Mouse (Mus musculus) stomach, embryonic 15.5 days (tissue): ENCODE measurements at regions not wholly inside any gene's neighbourhood (a gene's known extent, or its start where the extent isn't known, plus 50 kb on each side); places are given as distances from the start of the nearest gene placed in this dataset.
A peak's percentile ranks its signal among the peaks of the same experiment; 100 is the strongest.
"Not testable (repeated sequence)": the region's sequence is repeated elsewhere in the genome, so short reads cannot be mapped to it uniquely, and the experiment has no call there.

ENCODE experiments used
- ATAC-seq: fragments of 200-750 bp; cut with Nextera tagmentation; 2 replicates; pipeline ENCODE4 v1.8.0; 2017; ENCODE audit warnings: low read depth, moderate number of reproducible peaks, moderate TSS enrichment; ENCODE audit not compliant: insufficient read depth, low FRiP score
- H3K27ac ChIP-seq: fragments of 300-500 bp; sonication (generic); 2 replicates; pipeline ENCODE4 v1.5.1; 2015; ENCODE audit warnings: mild to moderate bottlenecking, inconsistent platforms
- H3K27me3 ChIP-seq: fragments of 300-500 bp; sonication (generic); replicated peaks from 2 replicates; pipeline ENCODE4 v1.6.1; 2015; ENCODE audit warnings: inconsistent platforms
- H3K36me3 ChIP-seq: fragments of 300-500 bp; sonication (generic); 2 replicates; pipeline ENCODE4 v1.6.1; 2015; ENCODE audit warnings: inconsistent platforms
- H3K4me1 ChIP-seq: fragments of 300-500 bp; sonication (generic); 2 replicates; pipeline ENCODE4 v1.6.1; 2015; ENCODE audit warnings: inconsistent platforms
- H3K4me2 ChIP-seq: fragments of 300-500 bp; sonication (generic); 2 replicates; pipeline ENCODE4 v1.6.1; 2015; ENCODE audit warnings: mild to moderate bottlenecking, inconsistent platforms
- H3K4me3 ChIP-seq: fragments of 300-500 bp; sonication (generic); replicated peaks from 2 replicates; pipeline ENCODE4 v1.5.1; 2015; ENCODE audit warnings: inconsistent platforms
- H3K9ac ChIP-seq: fragments of 300-500 bp; sonication (generic); 2 replicates; pipeline ENCODE4 v1.6.1; 2015; ENCODE audit warnings: inconsistent platforms
- H3K9me3 ChIP-seq: fragments of 300-500 bp; sonication (generic); 2 replicates; pipeline ENCODE4 v1.6.1; 2016; ENCODE audit warnings: inconsistent platforms
- WGBS: fragments of 180-500 bp; shearing (Covaris S2); methylation state at CpG from one replicate; pipeline ENCODE4 v1.1.7; 2015; 5-methylcytosine and 5-hydroxymethylcytosine counted together

DNA sequence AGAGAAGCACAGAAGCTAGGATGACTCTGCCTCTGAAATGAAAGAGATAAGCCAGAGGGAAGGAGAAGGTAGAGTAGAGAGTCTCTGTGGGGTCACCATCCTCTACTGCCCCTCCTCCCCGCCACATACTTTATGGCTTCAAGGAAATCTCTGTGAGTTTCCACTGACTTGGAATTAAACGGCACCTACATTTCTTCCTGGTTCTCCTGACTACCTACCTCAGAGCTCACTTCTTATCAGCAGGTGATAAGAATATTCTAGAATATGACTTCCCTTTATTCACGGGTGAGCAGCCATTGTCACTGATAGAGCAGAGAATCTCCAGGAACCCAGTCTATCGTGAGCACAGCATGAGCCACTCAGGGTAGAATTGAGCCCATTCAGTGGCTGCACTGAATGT lies 111.3 kb upstream of the Kcnk2 start:
- H3K4me2 ChIP-seq: no peak overlapping the region
- no peak overlapping the region for H3K9ac ChIP-seq
- H3K4me1 ChIP-seq: no peaks in the 10 kb centered on the region
- H3K9me3 ChIP-seq: no peaks in the 10 kb centered on the region
- WGBS: 73% methylated on average over 4 of the region's 4 CpGs
- no peaks in the 10 kb centered on the region for H3K27me3 ChIP-seq
- no peak overlapping the region for H3K27ac ChIP-seq
- H3K36me3 ChIP-seq: no peaks in the 10 kb centered on the region
- ATAC-seq: no peak
- no peak overlapping the region for H3K4me3 ChIP-seq

DNA sequence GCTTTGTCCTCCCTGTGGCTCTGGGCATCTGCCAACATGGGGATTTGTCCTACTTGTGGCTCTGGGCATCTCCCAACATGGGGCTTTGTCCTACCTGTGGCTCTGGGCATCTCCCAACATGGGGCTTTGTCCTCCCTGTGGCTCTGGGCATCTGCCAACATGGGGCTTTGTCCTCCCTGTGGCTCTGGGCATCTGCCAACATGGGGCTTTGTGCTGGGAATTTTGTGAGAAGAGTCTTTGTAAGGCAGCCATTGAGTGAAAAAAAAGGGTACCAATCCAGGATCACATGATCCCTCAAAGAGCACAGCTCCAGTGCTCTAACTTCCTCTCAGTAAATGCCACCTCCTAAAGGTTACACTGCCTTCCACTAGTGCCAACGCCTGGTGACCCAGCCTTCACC lies 105.2 kb upstream of the Kcnk2 start:
- H3K4me2 ChIP-seq, H3K9me3 ChIP-seq, H3K4me3 ChIP-seq, H3K4me1 ChIP-seq, ATAC-seq, H3K9ac ChIP-seq, H3K27me3 ChIP-seq, H3K36me3 ChIP-seq, H3K27ac ChIP-seq: not testable (repeated sequence)
- WGBS: 73% methylated on average over 1 of the region's 1 CpGs

DNA sequence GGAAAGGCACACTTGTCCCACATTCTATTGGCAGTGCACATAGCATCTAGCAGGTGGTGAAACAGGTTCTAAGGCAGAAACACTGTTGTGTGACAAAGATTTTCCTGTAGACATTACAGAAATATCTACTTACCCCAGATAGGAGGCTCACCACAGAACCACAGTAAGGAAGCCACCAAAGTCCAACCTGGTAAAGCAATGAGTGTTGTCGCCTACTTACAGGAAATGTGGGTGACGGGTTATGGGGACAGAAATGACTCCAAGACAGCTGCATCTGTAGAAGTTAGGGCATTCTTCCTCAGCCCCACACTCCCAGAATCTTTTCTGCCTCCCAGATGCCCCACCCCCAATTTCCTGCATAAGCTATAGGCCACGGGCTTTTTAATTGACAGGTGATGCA lies 97.6 kb upstream of the Kcnk2 start:
- H3K4me1 ChIP-seq: no peaks in the 10 kb centered on the region; the same call in 1 of the 2 replicates
- ATAC-seq: no peak
- no peak overlapping the region for H3K27ac ChIP-seq
- H3K36me3 ChIP-seq: no peaks in the 10 kb centered on the region
- no peak overlapping the region for H3K9ac ChIP-seq
- H3K4me3 ChIP-seq: no peak overlapping the region
- H3K9me3 ChIP-seq: no peaks in the 10 kb centered on the region
- 65% methylated on average over 3 of the region's 3 CpGs for WGBS
- no peaks in the 10 kb centered on the region for H3K27me3 ChIP-seq
- H3K4me2 ChIP-seq: no peak overlapping the region

DNA sequence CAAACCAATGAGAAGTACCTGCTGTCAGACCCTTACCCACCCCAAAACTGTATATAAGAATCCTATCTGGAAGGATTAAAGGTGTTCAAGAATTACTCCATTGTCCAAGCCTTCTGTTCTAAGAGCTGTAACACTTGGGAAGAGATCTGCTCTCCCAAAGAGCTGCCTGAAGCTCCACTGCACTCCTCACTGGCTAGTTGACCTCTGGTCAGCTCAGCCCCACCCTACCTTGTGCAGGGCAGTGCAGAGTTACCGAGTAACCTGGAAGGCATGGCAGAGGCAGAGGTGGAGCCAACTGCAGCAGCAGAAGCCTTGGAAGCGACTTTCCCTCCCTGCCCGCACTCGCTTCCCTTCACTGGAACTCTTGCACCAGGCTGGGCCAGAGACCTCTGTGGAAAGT lies 97.1 kb upstream of the Kcnk2 start:
- H3K4me1 ChIP-seq: no peaks in the 10 kb centered on the region; the same call in 1 of the 2 replicates
- H3K4me3 ChIP-seq: no peak overlapping the region
- no peak overlapping the region for H3K4me2 ChIP-seq
- peak; percentile 63; the same call in 1 of the 2 replicates for ATAC-seq
- H3K36me3 ChIP-seq: no peaks in the 10 kb centered on the region
- no peak overlapping the region for H3K9ac ChIP-seq
- whole genome bisulfite sequencing: 64% methylated on average over 4 of the region's 4 CpGs
- H3K27ac ChIP-seq: no peak overlapping the region
- no peaks in the 10 kb centered on the region for H3K9me3 ChIP-seq
- H3K27me3 ChIP-seq: no peaks in the 10 kb centered on the region

DNA sequence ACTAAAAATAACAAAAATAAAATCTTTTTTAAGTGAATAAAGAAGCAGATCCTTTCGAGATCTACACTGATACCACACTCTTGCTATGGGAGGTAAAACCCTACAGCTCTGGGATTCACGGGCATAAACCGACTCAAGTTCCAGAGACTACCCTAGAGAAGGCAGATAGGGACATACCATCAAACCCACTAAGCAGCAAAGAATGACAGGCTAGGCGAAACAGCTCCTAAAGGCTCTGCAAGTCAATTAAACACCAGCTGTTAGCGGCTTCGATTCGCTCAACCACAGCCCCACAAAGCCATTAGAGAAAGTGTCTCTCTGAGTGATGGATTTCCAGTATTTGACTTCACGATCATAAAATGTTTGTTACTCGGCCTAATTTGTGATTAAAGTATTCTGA lies 95.0 kb upstream of the Kcnk2 start:
- no peaks in the 10 kb centered on the region for H3K9me3 ChIP-seq
- no peak overlapping the region for H3K27ac ChIP-seq
- H3K4me2 ChIP-seq: no peak overlapping the region
- H3K36me3 ChIP-seq: no peaks in the 10 kb centered on the region
- 62% methylated on average over 9 of the region's 9 CpGs for WGBS
- no peak overlapping the region for H3K9ac ChIP-seq
- H3K4me3 ChIP-seq: no peak overlapping the region
- ATAC-seq: no peak
- H3K27me3 ChIP-seq: no peaks in the 10 kb centered on the region
- no peaks in the 10 kb centered on the region; the same call in 1 of the 2 replicates for H3K4me1 ChIP-seq

DNA sequence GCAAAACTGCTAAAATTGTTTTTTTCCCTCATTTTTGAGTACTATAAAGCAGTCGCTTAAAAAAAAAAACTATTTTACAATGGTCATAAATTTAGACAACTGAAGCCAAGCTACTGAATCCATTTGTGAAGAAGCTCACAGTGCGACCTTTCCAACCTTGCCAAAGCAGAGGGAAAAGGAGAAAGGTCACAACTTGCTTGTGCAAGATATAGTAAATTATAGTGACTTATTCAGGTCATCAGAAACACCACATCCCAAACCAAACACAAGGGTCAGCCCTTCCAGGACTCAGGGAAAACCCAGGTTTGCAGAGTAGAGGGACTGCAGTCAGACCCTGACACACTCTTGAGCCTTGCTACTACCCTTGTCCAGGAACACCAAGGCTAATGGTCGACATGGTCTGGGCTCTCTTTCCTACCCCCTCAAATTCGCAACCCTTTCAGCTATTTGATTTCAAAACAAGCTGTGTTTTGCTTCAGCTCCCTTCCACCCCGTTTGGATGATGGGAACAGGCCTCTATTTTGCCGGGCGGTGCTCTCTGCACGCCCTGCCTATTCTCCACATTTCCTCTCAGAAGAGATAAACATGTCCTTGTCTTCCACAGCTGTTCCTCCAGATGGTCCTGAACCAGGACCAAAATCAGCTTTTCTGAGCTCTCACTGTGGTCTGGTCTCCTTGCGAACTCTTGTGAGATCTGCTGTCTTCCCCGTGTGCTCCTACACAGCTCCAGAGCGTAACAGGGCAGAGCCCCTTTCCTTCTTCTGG lies 93.5 kb upstream of the Kcnk2 start:
- H3K36me3 ChIP-seq: no peaks in the 10 kb centered on the region
- no peak overlapping the region for H3K9ac ChIP-seq
- ATAC-seq: peak; percentile 28; the same call in 1 of the 2 replicates
- no peak overlapping the region for H3K4me3 ChIP-seq
- peak overlapping the region; percentile 57 for H3K27ac ChIP-seq
- H3K27me3 ChIP-seq: no peaks in the 10 kb centered on the region
- H3K4me1 ChIP-seq: no peaks in the 10 kb centered on the region; the same call in 1 of the 2 replicates
- no peaks in the 10 kb centered on the region for H3K9me3 ChIP-seq
- WGBS: 49% methylated on average over 11 of the region's 11 CpGs
- no peak overlapping the region for H3K4me2 ChIP-seq

DNA sequence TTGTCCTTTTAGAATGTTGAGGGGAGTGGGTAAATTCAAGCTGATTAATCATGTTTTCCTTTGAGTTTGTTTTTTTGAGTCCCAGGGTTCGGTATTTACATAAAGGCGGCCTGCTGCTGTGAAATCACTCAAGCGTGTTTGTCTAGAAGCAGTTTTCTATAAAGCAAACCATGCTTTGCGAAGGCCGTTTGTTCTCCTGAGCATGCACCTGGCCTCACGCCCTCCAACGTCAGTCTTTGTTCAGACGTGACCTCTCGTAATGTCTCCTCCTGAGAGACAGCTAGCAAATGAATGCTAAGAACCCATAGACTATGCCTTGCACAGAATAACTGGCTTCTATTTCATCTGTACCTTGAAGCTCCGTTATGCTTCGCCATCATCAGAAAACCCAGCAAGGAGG lies 92.8 kb upstream of the Kcnk2 start:
- no peak overlapping the region for H3K27ac ChIP-seq
- no peaks in the 10 kb centered on the region for H3K36me3 ChIP-seq
- H3K4me1 ChIP-seq: no peaks in the 10 kb centered on the region; the same call in 1 of the 2 replicates
- no peaks in the 10 kb centered on the region for H3K27me3 ChIP-seq
- WGBS: 58% methylated on average over 11 of the region's 11 CpGs
- no peak overlapping the region for H3K4me3 ChIP-seq
- no peak for ATAC-seq
- no peak overlapping the region for H3K9ac ChIP-seq
- H3K4me2 ChIP-seq: no peak overlapping the region
- no peaks in the 10 kb centered on the region for H3K9me3 ChIP-seq

DNA sequence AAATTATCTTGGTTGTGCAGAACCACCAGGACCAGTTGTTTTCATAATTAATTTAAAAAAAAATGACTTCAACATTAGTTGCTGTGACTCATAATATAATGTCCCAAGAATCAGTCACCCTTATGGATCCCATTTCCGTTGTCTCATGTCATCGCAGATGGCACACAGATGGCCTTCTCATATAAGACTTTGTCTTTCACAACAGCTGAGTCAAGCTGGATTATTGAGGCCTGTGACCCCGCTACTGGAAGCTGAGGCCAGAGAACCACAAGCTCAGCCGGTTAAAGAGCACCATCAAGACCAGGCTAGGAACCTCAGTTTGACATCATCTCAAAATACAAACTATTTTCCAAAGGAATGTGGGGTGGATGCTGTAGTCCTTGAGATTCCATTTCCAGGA lies 83.3 kb upstream of the Kcnk2 start:
- H3K4me1 ChIP-seq: no peaks in the 10 kb centered on the region
- no peak overlapping the region for H3K4me2 ChIP-seq
- ATAC-seq: no peak
- H3K4me3 ChIP-seq: no peak overlapping the region
- H3K27ac ChIP-seq: no peak overlapping the region
- H3K9ac ChIP-seq: no peak overlapping the region
- H3K36me3 ChIP-seq: no peaks in the 10 kb centered on the region
- no peaks in the 10 kb centered on the region for H3K9me3 ChIP-seq
- WGBS: 70% methylated on average over 4 of the region's 4 CpGs
- H3K27me3 ChIP-seq: no peaks in the 10 kb centered on the region

DNA sequence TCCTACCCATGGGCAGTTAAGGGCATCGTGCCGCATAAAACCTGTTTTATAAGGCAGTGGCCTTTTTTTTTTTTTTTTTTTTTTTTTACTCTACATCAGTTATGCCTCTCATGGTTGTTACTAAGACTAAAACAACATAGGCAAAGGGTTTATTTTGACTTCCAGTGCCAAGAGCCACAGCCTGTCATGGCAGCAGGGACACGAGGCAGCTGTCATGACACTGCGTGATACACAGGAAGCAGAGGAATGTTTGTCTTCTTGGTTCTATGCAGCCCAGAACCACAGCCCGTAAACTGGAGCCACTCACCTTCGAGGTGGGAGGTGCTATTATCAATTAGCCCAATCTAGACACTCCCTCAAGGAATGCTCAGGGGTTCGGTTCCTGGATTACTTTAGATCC lies 81.3 kb upstream of the Kcnk2 start:
- no peak for ATAC-seq
- no peaks in the 10 kb centered on the region for H3K36me3 ChIP-seq
- H3K9ac ChIP-seq: no peak overlapping the region
- WGBS: 76% methylated on average over 7 of the region's 7 CpGs
- no peaks in the 10 kb centered on the region for H3K27me3 ChIP-seq
- no peak overlapping the region for H3K4me2 ChIP-seq
- no peaks in the 10 kb centered on the region for H3K9me3 ChIP-seq
- no peak overlapping the region for H3K27ac ChIP-seq
- H3K4me1 ChIP-seq: no peaks in the 10 kb centered on the region
- H3K4me3 ChIP-seq: no peak overlapping the region

DNA sequence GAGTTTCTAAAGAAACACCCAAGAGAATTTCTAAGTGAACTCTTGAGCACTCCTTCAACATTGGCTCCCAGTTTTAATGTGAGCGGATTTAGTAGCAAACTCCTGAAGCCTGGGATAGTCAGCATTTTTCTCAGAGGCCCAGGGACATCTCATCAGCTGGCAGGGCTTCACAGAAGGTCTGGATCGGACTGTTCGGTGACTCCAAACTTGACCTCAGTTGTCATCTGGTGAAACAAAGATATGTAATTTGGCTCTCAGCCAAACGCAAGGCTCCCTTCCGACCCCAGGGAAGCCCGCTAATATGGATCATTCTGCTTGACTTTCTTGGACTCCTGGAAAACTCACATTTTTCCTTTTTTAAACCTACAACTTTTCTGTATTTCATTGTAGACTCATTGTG lies 76.0 kb upstream of the Kcnk2 start:
- WGBS: 55% methylated on average over 6 of the region's 6 CpGs
- Histone ChIP-seq H3K4me1 (no peaks in the 10 kb centered on the region), H3K4me2 (no peak overlapping the region), H3K4me3 (no peak overlapping the region), H3K27me3 (no peaks in the 10 kb centered on the region), H3K36me3 (no peaks in the 10 kb centered on the region), H3K9ac (no peak overlapping the region), H3K27ac (no peak overlapping the region), H3K9me3 (no peaks in the 10 kb centered on the region)
- no peak for ATAC-seq

DNA sequence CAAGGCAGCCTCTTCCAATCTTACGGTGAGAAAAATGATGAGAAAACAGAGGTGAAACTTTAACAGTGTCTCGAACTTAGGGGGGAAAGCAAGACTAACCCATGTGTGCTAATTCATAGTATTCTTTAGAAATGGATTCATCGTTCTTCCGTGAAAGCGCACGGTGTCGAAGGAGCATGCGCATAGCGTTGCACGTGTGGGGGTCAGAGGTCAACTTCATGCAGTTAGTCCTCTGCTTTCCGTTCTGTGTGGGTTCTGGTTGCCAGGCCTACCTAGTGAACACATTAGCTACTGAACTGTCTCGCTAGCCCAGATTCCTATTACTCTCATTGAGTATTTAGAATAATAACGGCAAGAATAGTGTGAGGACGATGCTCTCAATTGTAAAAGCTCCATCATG lies 74.7 kb upstream of the Kcnk2 start:
- Histone ChIP-seq H3K27ac (no peak overlapping the region), H3K36me3 (no peaks in the 10 kb centered on the region), H3K4me3 (no peak overlapping the region), H3K9me3 (no peaks in the 10 kb centered on the region), H3K9ac (no peak overlapping the region), H3K27me3 (no peaks in the 10 kb centered on the region), H3K4me2 (no peak overlapping the region), H3K4me1 (no peaks in the 10 kb centered on the region)
- ATAC-seq: no peak
- WGBS: 92% methylated on average over 14 of the region's 14 CpGs

DNA sequence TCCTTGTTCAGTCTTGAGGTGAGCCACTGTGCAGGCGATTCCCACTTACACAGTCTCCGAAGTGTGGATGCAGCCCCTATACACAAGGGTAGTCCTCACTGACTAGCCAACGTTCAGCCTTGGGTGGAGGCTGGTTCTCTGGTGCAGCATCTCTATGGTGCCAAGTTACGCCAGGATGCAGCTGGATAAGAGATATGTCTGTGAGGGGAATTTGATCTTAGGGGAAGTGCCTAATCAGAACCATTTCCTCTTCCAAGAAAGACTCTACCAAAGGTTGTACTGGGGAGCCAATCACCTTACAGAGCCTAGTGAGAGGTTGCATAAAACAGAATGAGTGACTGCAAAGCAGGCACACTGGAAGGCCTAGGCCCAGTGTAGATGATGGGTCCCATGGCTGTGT lies 71.0 kb upstream of the Kcnk2 start:
- no peak for ATAC-seq
- H3K9ac ChIP-seq: no peak overlapping the region
- no peaks in the 10 kb centered on the region for H3K4me1 ChIP-seq
- H3K4me2 ChIP-seq: no peak overlapping the region
- no peaks in the 10 kb centered on the region for H3K36me3 ChIP-seq
- no peak overlapping the region for H3K27ac ChIP-seq
- no peaks in the 10 kb centered on the region for H3K27me3 ChIP-seq
- no peaks in the 10 kb centered on the region for H3K9me3 ChIP-seq
- no peak overlapping the region for H3K4me3 ChIP-seq
- WGBS: 76% methylated on average over 4 of the region's 4 CpGs

DNA sequence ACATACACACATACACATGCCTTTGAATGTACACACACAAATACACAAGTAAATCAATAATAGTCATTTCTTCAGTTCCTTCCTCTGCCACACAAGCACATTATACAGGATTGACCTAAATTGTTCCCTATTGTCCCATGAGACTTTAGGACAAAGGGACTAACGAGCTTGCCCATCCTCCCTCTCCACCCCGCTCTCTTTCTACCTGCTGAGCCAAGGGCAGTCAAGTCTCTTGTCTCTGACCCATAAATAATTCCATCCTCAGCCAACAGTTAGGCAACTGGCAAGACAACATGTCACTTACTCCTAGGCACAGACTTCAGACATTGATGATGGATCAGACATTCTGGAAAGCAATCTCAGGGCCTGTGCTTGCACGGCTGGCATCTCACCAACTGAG lies 56.3 kb upstream of the Kcnk2 start:
- no peaks in the 10 kb centered on the region for H3K4me1 ChIP-seq
- no peak overlapping the region for H3K4me3 ChIP-seq
- H3K4me2 ChIP-seq: no peak overlapping the region
- ATAC-seq: no peak
- no peak overlapping the region for H3K27ac ChIP-seq
- H3K9ac ChIP-seq: no peak overlapping the region
- no peaks in the 10 kb centered on the region for H3K36me3 ChIP-seq
- H3K27me3 ChIP-seq: no peaks in the 10 kb centered on the region
- H3K9me3 ChIP-seq: no peaks in the 10 kb centered on the region
- 83% methylated on average over 3 of the region's 3 CpGs for WGBS
